Mouse (Mus musculus) adrenal gland, adult (tissue): Measurements from ENCODE around the gene Necap2.
A peak's percentile ranks its signal among the peaks of the same experiment; 100 is the strongest.

Source experiments
- DNase-seq, 2 experiments: peaks; one replicate each; pipeline ENCODE4 v3.0.0; 2022 to 2023; ENCODE audit warnings: low spot score in 1 of 2; ENCODE audit not compliant: inconsistent age in 2 of 2

Necap2 gene

DNA sequence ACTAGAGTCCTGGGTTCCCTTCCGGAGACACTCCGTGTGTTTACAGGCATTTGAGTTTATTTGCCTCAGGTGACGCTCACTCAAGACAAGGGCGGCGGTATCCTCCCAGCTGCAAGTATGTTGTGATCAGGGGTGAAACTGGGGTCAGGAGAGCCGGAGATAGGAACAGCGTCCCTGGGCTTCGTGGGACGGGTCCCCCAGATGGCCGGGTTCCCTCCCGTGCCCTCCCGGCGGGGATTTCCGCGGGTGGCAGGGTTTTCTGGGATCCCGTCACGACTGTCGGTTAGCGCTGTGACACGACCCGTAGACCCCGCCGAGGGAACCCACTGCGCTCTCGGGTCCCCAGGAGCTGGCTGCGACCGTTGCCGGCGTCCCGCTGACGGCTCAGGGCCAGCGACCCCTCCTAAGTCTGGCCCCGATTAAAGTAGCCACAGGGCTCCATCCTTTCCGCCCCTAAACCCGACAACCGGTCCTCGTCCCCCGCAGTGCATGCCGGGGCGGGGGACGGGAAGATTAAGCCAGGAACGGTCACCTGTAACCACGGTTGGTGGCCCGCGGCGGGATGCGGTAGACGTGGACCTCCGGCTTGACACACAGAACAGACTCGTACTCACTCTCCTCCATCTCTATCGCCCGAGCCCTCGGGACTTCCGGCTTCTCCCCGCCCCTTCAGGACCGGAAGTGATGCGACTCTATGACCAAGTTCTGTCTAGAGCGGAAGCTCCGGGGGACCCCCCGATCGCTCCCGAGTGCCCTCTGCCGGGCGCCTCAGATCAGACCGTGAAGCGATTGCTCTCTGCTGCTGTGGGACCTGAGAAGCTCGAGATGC lies at the start of gene Necap2:
TSS of gene Necap2 (minus strand) at position 677 of the 829 bp plus-strand sequence.
- DNase-seq: peak; percentile 95 to 98

DNA sequence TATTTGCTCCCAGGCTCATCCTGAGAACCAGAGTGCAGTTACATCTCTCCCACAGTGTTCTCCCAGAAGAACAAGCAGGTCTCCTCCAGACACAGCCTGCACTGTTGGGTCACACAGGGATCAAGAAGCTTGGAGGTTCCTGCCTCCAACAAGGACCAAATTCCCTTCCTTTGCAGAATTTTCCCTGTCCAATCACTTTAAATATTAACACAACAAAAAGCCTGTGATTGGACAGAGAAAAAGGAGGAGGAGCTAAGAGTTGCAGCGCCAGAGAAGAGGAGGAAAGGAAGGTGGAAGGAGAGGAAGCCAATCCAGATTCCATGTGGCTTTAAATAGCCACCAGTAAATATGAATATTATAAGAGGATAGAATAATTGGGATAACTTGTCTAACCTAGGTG lies 44.9 kb upstream of the Necap2 start:
- DNase-seq: no peak

DNA sequence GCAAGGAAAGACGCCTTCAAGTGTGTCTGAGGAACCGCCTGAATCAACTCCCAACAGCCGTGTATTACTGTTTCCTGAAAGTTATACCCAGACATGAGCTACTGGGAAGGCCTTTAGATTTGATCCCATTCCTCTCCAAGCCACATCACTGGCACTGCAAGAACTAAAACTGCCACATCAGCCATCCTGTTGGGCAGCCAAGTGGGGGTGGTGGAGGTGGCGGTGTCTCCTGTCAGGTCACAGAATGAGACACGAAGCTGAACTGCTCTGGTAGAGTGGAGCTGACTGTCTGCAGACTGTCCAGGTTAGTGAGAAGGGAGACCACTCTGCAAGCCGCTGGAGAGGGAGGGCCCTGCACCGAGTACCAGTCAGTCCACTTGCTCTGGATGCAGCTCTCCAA lies 44.5 kb upstream of the Necap2 start:
- DNase-seq: no peak

DNA sequence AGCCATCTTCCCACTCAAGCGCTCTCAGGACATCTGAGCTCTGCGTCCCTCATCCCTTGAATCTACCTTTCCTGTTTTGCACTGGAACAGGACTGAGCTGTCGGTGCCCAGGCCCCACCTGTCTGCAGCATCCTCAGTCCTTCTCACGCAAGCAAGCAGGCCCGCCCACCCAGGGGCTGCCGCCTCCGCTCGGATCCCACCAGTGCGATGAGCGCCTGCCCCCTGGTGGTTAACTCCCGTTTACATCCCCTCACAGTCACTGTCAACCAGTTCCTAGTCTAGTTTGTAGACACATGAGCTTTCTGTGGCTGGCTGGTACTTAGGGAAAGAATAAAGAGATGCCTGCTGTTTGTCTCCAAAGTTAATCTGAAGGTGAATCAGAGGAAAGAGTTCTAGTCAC lies 42.5 kb upstream of the Necap2 start:
- DNase-seq: peak in 1 of 2 experiments; percentile 61

DNA sequence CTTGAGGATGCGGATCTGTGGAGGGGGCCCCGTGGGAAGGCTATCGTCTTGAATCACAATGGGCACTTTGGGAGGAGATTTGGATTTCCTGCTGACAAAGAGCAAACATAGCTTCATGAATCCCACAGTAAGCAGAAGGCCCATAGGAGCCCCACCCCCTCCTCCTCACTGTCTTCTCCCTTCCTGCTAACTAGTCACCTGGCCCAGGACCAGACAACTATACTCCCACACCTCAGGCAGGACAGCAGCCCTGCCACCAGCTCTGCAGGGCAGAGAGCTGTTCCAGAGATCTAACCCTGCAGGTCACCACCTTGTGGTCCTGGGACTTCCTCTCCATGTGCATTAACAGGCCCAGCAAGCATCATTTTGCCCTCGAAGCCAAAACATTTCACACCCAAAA lies 40.5 kb upstream of the Necap2 start:
- DNase-seq: no peak

DNA sequence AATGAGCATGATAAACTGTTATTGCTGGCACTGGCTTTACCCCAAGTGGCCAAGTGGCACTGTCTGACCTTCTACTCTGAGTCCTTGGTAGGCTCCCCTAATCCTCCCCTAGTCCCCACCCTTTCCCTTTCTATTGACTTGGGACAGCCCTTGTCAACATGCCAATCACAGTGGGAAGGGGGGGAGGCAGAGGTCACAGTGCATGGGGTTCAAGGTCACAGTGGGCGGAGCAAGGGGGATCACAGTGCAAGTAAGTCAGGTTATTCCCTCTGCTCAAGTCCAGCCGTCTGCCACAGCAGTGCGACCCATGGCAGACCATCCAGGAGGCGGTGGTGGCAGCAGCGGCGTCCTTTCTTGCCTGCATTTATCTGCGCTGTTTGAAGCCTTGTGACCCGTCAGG lies 37.2 kb upstream of the Necap2 start:
- peak in 1 of 2 experiments; percentile 68 for DNase-seq

DNA sequence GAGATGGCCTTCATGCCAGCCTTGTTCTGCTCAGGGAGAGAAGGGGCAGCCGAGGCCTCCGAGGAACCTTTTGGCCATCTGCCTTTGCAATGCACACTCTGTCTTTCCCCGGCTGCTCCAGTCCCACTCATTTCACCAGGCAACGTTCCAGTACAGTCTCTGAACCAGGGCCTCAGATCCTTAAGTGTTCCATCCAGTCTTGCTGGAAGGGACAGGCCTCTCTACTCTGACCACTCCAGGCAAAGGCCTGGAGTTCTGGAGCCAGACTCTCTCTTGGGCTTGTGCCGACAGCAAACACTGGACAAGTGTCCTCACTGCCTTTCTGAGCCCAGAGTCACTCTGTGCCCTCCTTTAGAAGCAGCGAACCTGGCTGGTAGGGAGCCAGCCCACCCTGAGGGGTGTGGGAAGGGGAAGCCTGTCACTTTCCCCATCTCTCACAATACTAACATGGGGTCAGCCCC lies 36.4 kb upstream of the Necap2 start:
- DNase-seq: peak; percentile 38 to 66

DNA sequence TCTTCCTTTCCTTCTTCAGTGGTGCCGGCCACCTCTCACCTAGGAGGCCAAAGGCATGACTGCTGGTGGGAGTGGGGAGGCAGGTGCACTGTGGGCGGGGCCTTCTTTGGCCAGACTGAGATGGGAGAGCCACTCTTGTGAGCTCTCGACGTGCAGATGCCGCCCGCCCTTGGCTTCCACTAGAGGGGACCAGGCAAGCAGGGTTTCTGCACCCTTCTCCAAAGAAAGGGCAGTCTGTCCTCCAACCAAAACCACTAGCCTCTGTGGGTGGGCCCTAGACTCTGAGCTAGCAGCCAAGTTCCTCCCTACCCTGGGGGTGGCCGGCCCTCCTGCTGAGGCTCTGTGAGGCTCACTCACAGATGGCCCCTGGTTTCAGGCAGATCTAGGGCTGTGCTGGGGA lies 35.7 kb upstream of the Necap2 start:
- no peak for DNase-seq

DNA sequence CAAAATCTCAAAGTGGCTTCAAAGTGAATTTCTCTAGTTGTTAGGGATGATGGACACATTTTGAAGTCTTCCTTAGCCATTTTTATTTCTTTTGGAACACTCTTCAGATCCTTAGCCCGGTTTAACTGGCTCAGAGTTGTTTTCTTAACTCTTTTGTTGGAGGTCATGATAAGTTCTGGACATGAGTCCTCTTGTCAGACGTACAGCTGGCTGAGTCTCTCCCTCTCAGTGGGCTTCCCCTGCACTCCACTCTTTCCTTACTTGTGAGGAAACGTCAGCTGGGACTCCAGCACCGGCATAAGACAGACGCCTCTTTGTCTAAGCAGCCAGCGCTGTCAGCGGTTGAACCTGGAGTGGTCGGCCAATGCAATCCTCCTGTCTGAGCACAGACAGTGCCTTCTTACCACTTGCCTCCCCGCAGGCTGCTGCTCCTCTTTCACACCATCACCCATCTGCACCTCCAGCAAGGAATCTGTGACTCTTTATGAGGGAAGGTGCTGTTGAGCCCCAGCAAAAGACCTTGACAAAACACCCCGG lies 30.1 kb upstream of the Necap2 start:
- no peak for DNase-seq

DNA sequence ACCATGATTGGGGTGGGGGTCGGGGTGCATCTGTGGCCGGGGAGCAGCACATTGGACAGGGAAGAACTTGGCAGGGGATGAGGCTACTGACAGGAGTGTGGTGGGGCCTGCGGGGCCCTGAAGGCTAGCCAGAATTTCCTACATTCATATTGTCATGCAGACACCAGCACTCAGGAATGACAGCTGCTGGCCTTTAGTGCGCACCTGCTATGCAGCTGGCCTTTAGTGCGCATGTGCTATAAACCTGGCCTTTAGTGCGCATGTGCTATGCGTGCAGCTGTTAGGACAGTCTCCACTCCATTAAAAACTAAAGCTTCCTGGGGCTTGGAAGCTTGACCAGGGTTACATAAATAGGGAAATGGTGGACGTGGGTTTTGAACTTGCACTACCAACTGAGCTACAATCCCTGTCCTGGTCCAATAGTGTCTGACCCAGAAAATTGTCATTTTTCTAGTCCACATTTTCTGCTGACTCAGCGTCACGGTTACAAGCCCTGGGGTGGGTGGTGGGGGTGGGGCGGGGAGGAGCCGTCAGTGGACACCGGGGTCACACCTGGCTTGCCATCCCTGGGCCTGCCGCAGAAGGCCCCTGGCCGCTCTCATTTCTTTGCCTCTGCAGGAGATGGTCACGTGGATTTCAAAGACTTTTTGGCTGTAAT lies 28.5 kb upstream of the Necap2 start:
- no peak for DNase-seq

DNA sequence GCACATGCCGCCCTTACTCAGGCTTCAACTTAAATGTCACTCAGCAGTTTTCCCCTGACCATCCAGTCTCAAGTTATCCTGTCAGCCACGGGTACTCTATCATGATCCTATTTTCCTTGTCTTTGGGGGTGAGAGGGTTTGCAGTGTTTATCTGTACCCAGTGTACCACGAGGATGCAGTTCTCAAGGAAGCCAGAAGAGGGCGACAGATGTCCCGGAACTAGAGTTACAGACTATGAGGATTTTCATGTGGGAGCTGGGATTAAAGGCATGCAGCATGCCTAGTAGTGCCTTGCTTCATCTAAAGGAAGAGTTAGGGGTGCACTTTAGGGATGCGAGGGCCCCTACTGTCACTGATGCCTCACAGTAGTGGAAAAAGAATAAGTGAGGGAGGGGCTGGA lies 23.7 kb upstream of the Necap2 start:
- no peak for DNase-seq

DNA sequence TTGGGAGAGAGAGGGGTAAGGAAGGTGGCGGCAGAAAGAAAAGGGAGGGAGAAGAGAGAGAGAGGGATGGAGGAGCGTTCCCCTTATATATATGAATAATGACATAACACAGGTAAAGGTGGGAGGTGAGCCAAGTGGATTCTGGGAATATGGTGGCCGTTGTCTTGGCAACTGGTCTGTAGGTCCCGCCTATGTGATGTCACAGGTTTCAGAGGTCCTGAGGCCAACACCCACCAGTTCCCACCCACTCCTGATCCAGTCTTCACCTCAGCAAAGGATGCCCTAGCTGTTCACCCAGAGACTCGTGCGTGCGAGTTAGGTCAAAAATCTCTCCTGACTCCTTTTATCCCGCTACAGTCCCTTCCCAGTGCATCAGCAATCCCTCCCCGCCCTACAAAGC lies 23.1 kb upstream of the Necap2 start:
- no peak for DNase-seq

DNA sequence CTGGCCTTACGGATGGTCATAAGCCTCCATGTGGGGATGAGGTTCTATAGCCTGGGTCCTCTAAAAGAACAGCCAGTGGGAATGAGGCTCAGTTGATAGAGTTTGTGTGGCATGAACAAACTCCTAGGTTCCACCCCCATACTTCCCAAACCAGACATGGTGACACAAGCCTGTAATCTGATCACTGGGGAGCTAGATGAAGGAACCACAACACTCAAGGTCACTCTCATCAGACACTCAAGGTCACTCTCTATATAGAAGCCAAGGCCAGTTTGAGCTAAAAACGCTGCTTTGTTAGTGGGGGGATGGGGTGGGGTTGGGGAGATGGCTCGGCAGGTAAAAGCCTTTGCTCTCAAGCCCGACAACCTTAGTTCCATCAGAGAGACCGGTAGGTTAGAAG lies 21.8 kb upstream of the Necap2 start:
- no peak for DNase-seq

DNA sequence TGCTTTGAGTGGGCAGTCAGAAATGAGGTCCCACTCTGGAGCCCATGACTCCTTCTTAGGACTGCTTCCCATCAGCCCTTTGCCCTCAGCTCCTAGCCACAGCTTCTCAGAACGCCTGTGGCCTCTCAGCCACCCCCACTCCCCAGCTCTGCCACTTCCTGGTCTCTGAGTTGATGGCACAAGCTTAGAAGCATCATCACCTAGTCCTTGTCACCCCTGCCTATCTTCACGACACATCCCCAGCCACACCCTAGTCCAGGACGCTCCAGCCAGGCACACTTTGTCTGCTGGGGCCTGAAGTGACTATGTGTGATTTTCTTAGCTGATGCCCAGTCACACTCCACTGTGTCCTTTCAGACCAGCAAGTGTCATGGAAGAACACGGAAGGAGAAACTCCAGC lies 20.8 kb upstream of the Necap2 start:
- DNase-seq: no peak

DNA sequence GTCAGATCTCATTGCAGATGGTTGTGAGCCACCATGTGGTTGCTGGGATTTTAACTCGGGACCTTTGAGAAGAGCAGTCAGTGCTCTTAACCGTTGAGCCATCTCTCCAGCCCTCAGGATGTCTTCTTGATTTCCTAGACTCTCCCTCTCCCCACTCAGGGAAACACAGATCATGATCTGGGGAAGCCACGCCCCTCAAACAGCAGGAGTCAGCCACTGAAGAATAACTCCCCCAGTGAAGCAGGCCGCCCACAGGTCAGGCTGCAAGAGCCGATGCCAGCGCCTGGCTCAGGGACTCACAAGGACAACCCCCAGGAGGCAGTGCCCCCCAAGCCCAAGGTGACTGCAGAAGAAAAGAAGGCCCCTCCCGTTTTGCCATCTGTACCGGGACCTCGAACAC lies 18.6 kb upstream of the Necap2 start:
- no peak for DNase-seq

DNA sequence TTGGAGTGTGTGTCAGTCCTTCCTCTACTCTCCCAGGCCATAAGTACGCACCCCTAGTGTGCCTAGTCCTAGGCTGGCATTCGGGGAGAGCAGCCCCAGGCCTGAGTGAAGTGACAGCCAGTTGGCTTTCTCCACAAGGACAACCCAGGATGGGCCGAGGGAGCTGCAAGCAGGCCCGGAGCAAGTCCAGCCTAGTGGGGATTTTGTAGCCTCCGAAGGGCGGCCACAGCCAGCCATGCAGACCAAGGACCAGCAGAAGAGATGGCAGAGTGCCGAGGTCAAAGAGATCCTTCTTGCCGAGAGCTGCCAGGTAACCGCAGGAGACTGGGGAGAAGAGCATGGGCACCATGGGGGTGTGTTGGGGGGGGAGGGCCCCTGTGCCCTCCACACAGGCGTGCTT lies 16.9 kb upstream of the Necap2 start:
- peak in 1 of 2 experiments; percentile 72 for DNase-seq

DNA sequence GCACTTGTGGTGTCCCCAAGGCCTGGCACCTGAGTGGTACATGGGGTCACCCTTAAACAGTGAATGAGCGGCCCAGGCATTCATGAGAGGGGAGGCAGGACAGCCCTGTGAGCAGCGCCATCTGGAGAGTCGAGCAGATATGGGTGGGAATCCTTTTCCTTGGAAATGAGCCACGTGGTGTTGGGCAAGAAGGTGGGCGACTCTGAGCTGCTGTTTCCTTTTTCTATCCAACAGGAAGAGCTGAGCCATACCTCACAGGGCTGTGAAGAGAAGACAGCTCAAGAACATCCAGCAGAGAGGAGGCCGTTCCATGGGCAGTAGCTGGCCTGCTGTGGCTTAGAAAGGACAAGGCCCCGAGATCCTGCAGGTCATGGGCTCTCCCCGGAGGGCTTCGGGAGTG lies 10.6 kb upstream of the Necap2 start:
- DNase-seq: no peak

DNA sequence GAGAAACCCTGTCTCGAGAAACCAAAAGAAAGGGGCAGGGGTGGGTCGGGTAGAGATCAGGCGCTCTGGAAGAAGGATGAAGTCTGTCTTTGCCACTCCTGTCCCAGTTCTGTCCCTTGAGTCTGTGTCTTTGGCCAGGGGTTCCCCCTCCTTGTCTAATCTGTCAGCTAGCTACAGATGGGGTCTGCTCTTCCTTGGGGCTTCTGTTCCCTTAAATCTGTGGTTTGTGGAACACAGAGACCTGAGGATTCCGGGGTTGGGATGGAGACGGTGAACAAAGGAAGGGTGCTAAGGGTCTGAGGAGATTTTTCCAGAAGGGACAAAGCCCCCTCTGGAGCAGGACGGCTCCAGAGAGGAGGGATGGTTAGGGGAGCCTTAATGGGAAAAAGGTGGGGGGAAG lies 9.9 kb upstream of the Necap2 start, which contains the start of gene Spata21:
TSS of gene Spata21 (plus strand) at position 301 of the 400 bp plus-strand sequence.
- no peak for DNase-seq

DNA sequence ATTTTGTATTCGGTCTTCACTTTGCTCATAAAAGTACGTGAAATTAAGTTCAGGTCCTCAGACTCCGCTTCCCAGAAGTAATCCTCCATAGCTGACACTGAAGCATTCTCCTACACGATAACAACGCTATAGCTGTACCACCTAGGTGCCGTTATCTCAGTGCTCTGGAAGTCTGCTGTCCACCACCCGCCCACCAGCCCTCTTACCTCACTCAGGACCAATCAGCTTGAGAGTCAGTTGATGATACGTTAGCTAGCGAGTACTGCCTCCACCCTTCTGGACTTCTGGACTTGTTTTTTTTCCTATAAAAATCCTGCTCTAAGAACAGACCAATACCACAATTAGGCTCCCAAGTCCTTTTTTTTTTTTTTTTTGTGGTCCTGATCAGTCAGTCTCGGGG lies 8.7 kb upstream of the Necap2 start:
- no peak for DNase-seq

DNA sequence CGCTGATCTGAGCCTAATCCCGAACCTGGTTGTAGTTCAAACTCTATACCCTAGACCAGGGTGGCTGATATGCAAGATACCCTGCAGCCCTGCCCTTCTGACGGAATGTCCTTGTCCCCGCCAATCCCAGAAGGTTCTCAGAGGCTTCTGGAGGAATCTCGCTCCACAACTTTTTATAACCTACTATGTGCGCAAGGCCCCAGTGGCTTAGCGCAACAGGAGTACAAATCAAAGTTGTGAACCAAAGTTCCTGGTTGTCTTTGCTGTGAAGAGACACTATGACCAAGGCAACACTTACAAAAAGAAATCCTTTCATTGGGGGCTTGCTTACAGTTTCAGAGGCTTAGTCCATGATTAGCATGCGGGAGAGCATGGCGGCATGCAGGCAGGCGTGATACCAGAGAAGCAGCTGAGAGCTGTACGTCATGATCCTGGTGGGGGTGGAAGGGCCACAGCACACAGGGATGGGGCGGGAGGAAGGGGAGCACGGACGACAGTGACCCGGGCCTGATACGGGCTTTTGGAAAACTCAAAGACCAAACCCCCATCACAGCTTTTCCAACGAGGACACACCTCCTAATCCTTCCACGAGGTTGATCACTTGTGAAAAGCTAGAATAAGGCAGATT lies 467 bp upstream of the Necap2 start:
- no peak for DNase-seq

DNA sequence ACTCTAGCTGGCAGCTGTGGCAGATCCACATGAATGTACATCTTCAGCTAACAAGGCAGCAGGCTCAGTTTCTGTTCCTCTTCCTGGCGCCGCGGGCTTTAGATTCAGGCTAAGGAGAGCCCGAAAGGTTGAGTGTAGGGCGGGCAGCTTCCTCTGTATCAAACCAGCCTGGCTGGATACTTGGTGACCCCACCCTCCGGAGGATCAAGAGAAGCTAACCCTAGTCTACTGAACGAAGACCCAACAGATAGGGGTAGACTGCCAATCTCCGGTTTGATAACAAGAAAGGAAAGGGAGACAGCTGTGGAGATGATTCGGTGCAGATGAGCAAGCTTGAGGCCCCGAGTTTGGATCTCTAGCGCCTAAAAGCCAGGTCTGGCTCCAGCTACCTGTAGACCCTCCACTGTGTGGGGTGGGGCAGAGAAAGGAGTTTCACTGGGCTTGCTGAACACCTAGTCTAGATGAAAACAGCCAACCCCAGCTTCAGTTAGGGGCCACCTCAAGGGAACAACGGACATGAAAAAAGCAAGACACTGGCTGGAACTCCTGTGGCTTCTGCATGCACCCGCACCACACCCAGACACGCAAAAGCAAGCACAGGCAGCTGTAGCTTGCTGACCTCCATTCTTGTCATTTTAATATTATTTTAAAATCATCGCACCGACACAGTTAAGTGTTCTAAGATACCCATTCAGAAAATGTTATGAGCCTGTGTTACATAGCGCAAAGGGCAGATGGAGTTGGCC lies 1.2 kb downstream of the Necap2 start:
- peak in 1 of 2 experiments; percentile 34 for DNase-seq
